Mouse (Mus musculus) ovary, adult 18-20 months (tissue): Measurements from ENCODE around the gene Fgfr2.
A peak's percentile ranks its signal among the peaks of the same experiment; 100 is the strongest.

Experiments used
- DNase-seq: peaks from one replicate; pipeline ENCODE4 v3.0.0; 2022; ENCODE audit warnings: low spot score, mixed read lengths

Gene Fgfr2

GRCm38 (mm10) chr7:130937266-130937841, 2185.8 kb downstream of the Fgfr2 start:
- DNase-seq, result no peak

DNA sequence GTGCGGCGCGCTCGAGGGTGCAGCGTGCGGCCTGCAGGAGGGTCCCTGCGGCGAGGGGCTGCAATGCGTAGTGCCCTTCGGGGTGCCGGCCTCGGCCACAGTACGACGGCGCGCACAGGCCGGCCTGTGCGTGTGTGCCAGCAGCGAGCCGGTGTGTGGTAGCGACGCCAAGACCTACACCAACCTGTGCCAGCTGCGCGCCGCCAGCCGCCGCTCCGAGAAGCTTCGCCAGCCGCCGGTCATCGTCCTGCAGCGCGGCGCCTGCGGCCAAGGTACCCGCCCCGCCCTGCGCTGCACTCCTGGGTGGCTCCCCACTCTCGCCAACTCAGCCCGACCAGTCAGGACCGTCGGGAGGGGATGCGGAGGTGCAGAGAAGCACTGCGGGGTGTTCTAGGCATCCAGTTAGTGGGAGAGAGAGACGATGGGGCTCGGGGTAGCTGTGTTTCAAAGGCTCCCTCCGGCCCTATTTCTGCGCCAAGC, 2186.6 kb downstream of the Fgfr2 start:
- no peak for DNase-seq

- peak; percentile 84 for DNase-seq
Observed at GRCm38 (mm10) chr7:130935793-130936471, 2187.2 kb downstream of the Fgfr2 start, which contains the start of gene Htra1. Gene Htra1 (plus strand): TSS chr7:130936111.

DNA sequence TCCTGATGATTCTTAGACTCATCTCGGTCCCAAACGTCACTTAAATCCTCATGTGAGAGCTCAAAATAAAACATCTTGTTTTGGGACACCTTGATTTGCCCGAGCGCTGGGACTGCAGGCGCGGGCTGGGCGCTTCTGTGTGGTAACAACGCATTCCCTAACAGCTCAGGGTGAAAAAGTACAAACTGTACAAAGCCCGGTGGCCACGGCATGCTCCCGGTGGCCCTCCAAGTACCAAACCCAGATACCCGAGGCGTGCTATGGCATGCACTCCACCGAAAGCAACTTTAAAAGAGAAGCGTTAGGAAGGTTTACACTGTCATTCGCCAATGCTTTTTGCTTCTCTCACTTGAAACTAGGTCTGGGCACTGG, 2187.7 kb downstream of the Fgfr2 start:
- DNase-seq, result no peak

- DNase-seq, result no peak
Observed at GRCm38 (mm10) chr7:130934654-130935053, 2188.5 kb downstream of the Fgfr2 start.

DNA sequence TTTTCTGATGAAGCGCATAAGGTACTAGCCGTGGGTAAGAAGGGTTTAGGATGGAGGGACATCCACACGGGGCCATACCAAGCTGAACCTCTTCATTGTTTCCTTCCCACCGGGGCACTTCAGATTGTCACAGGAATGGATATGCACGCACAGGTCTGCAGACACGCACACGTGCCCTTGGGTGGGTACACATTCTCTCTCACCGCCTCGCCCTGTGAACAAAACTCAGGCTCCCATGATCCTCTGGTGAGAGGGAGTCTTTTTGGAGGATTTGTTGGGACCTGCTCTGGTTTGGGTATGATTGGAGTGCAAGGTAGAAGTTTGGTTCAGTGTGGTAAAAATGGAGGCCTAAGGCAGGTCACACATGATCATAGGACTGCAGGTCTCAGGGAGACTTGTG, 2190.2 kb downstream of the Fgfr2 start:
- no peak for DNase-seq

GRCm38 (mm10) chr7:130930401-130930800, 2192.7 kb downstream of the Fgfr2 start:
- DNase-seq, result no peak

DNA sequence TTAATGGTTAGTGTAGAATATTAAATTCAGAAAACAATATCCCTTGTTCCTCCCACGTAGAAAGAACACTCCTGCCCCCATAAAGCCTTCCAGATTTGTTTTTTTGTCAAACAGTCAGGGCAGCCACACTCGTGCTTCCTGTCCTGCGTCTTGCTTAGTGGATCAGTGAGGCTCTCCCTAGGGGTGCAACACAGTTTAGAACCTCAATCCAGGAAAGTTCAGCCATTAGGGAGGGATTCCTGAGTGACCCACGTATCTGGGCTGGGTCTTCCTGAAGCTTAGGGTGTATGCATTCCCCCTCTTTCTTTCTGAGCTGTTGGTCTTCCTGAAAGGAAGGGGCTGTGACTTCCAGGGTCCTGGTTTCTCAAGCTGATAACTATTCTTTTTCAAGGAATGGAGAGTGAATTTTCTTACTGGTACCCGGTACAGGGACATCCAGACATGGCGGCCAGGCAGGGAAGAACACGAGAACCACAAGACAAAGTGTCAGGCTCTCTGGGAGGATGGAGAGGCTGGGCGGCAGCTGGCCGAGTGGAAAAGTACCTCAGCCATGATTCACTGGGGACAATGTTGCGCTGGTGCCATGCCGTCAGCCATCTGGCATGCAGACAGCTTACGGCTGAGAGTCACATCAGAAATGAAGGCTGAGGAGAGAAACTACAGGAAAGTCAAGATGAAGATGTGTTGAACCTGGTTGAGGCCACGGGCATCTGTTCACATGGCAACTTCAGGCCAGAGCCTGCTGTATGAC, 2200.0 kb downstream of the Fgfr2 start:
- no peak for DNase-seq

DNA sequence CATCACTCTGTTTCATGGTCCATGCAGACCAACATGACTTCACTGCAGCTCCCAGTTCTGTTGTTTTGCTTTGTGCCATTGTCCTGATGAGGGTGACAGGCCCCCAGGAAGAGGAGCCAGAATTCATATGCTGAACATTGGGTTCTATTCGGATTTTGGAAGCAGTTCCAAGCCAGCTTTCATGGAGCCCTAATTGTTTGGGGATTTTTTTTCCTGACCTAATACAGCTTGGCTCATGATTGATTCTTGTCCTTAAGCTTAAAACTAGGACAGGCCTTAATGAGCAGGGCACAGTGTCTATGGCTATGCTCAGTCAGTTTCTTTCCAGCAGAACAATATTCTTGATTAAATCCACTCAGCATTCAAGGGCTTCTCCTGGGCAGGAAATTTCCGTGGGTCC, 2204.9 kb downstream of the Fgfr2 start:
- DNase-seq, result no peak

- DNase-seq, result no peak
Observed at GRCm38 (mm10) chr7:130914693-130915363, 2208.3 kb downstream of the Fgfr2 start.

GRCm38 (mm10) chr7:130910841-130911240, 2212.3 kb downstream of the Fgfr2 start:
- DNase-seq, result peak; percentile 69

GRCm38 (mm10) chr7:130904571-130905365, 2218.4 kb downstream of the Fgfr2 start:
- DNase-seq, result no peak

- no peak for DNase-seq
Observed at GRCm38 (mm10) chr7:130903505-130904074, 2219.6 kb downstream of the Fgfr2 start.

DNA sequence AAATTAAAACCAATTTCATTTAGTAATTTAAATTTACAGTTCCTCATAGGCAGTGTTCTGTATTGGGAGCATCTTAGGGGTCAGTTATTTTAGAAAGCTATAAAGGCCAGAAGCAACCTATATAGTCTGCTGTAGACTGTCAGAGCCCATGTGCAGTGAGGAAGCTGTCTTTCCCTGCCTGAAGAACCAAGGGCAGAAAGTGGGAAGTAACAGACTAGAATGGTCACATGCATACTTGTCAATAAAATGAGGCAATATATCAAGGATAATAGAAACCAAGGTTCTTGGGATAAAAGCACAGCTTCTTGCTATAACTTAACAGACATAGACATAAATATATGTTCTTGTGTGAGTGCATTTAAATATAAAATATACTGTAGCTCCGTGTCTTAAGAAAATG, 2220.2 kb downstream of the Fgfr2 start:
- no peak for DNase-seq

GRCm38 (mm10) chr7:130900233-130900848, 2222.8 kb downstream of the Fgfr2 start:
- no peak for DNase-seq

DNA sequence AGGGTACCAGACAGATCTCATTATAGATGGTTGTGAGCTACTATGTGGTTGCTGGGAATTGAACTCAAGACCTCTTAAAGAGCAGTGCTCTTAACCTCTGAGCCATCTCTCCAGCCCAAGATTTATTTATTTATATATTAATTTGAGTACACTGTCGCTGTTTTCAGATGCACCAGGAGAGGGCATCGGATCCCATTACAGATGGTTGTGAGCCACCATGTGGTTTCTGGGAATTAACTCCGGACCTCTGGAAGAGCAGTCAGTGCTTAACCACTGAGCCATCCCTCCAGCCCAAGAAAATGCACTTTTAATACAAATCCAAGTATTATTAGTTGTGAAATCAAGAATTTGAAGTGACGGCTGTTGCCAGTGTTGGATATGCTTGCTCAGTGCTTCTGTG, 2224.8 kb downstream of the Fgfr2 start:
- DNase-seq, result no peak

- DNase-seq, result no peak
Observed at GRCm38 (mm10) chr7:130897201-130897600, 2225.9 kb downstream of the Fgfr2 start.

DNA sequence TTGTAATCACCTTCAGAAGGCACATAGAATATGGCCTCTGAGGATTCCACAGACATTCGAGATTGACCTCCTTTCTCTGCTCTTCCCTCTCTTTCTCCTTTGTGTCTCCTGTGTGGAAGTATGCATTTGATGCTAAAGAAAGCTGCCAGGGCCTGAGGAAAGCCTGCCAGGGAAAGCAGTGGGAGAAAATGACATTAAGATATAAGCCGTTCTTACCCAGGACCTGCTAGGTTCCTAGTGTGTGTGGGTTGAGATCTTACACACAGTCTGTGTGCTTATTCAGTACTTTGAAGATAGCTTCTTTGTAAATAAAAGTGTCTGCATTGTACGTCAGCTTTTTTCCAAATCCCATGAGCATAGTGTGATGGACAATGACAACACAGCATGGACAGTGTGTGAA, 2227.1 kb downstream of the Fgfr2 start:
- DNase-seq, result no peak

GRCm38 (mm10) chr7:130895618-130895945, 2227.6 kb downstream of the Fgfr2 start:
- no peak for DNase-seq

- no peak for DNase-seq
Observed at GRCm38 (mm10) chr7:130894931-130895617, 2228.1 kb downstream of the Fgfr2 start.
